Mouse (Mus musculus) limb, embryonic 14.5 days (tissue): Measurements from ENCODE around the gene Gm10260. TPM values are rescaled to one million over a fixed set of nuclear protein-coding genes. Genes with fewer than 3 reads are reported as not detected.

Source experiments
- ATAC-seq: fragments of 200-750 bp; cut with Nextera tagmentation; 2 replicates; pipeline ENCODE4 v1.8.0; 2017; ENCODE audit warnings: low read depth, moderate number of reproducible peaks, moderate TSS enrichment; ENCODE audit not compliant: low FRiP score
- DNase-seq: peaks from one replicate; pipeline ENCODE4 v3.0.0-alpha.2; 2015; ENCODE audit warnings: low spot score
- H3K27ac ChIP-seq: fragments of 300-500 bp; sonication (generic); replicated peaks from 2 replicates; pipeline ENCODE4 v1.5.1; 2014; ENCODE audit warnings: low read depth, mild to moderate bottlenecking, low read length, moderate library complexity, mixed read lengths
- H3K27me3 ChIP-seq: fragments of 300-500 bp; sonication (generic); 2 replicates; pipeline ENCODE4 v1.6.1; 2014; ENCODE audit warnings: low read length, mixed read lengths; ENCODE audit not compliant: control insufficient read depth, insufficient read depth
- H3K36me3 ChIP-seq: fragments of 300-500 bp; sonication (generic); 2 replicates; pipeline ENCODE4 v1.6.1; 2014; ENCODE audit warnings: mild to moderate bottlenecking, low read length, moderate library complexity, mixed read lengths; ENCODE audit not compliant: control insufficient read depth, insufficient read depth
- H3K4me1 ChIP-seq: fragments of 300-500 bp; sonication (generic); 2 replicates; pipeline ENCODE4 v1.6.1; 2014; ENCODE audit warnings: antibody characterized with exemption, low read length, mixed read lengths; ENCODE audit not compliant: control insufficient read depth, insufficient read depth
- H3K4me2 ChIP-seq: fragments of 300-500 bp; sonication (generic); replicated peaks from 2 replicates; pipeline ENCODE4 v1.6.1; 2014; ENCODE audit warnings: low read depth, mild to moderate bottlenecking, low read length, moderate library complexity; ENCODE audit not compliant: severe bottlenecking
- H3K4me3 ChIP-seq: fragments of 300-500 bp; sonication (generic); replicated peaks from 2 replicates; pipeline ENCODE4 v1.5.1; 2014; ENCODE audit warnings: low read length
- H3K9ac ChIP-seq: fragments of 300-500 bp; sonication (generic); 2 replicates; pipeline ENCODE4 v1.6.1; 2014; ENCODE audit warnings: mild to moderate bottlenecking, low read depth, low read length, moderate library complexity; ENCODE audit not compliant: severe bottlenecking
- H3K9me3 ChIP-seq: fragments of 300-500 bp; sonication (generic); 2 replicates; pipeline ENCODE4 v1.6.1; 2016; ENCODE audit warnings: low read length; ENCODE audit not compliant: control insufficient read depth
- POLR2A ChIP-seq: fragments of 200-500 bp; IDR thresholded peaks from 2 replicates; pipeline ENCODE4 v1.8.0; 2012; ENCODE audit warnings: inconsistent platforms, mild to moderate bottlenecking, moderate library complexity, borderline replicate concordance; ENCODE audit not compliant: insufficient read depth, insufficient read length; ENCODE audit errors: extremely low read depth
- WGBS: fragments of 180-500 bp; shearing (Covaris S2); extraction: QIAGEN DNeasy Blood & Tissue Kit; methylation state at CpG from one replicate; pipeline ENCODE4 v1.1.7; 2014; 5-methylcytosine and 5-hydroxymethylcytosine counted together
- polyA plus RNA-seq, 2 experiments: library from polyadenylated mRNA; depleted of rRNA in 1 of 2; stranded (reverse) in 1 of 2; unstranded in 1 of 2; fragments of >200 nt; fragmentation: Nextera tagmentation in 1 of 2; extraction: Ambion mirVana in 1 of 2; gene quantifications; 2 replicates each; pipeline versions ENCODE4 v1.2.1 to v1.2.3; 2012 to 2014

The Gm10260 gene
- polyA plus RNA-seq, 2 experiments, result 3.9 to 6.3 TPM

DNA sequence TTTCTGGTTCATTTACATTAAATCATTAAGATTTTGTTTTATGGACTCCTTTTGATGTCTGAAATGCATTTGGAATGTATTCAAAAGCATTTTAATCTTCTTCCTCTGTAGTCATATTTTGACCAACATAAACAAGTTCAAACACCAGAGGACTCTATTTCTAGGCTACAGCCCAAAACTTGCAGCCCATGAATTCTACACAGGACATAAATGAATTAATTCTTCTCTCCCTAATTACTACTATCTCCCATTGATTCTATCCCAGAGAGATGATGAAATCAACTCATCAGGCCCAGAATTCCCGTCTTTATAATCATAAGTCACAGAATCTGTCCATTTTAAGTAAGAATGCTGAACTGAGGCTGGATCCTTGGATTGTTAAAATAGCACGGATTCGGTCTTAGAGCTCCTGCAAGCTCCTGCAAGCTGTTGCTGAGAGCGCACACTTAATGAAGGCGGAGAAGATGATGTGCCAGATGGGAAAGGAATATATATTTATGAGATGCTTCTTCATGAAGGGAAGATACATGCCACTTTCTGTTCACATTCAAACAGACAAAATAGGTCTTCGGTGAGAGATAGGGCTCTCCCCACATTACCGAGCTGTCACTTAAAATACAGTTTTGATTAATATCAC lies 7.7 kb upstream of the Gm10260 start:
- no peaks in the 10 kb centered on the region for H3K9me3 ChIP-seq
- DNase-seq, result no peak
- H3K27ac ChIP-seq, result no peak overlapping the region
- no peak for TF ChIP-seq POLR2A
- no peaks in the 10 kb centered on the region for H3K27me3 ChIP-seq
- WGBS, result 78% methylated on average over 7 of the region's 7 CpGs
- H3K4me1 ChIP-seq, result peaks cover 16% of the 10 kb centered on the region
- H3K4me3 ChIP-seq, result no peak overlapping the region
- no peak overlapping the region for H3K4me2 ChIP-seq
- no peaks in the 10 kb centered on the region for H3K36me3 ChIP-seq
- H3K9ac ChIP-seq, result no peak overlapping the region
- ATAC-seq, result no peak

DNA sequence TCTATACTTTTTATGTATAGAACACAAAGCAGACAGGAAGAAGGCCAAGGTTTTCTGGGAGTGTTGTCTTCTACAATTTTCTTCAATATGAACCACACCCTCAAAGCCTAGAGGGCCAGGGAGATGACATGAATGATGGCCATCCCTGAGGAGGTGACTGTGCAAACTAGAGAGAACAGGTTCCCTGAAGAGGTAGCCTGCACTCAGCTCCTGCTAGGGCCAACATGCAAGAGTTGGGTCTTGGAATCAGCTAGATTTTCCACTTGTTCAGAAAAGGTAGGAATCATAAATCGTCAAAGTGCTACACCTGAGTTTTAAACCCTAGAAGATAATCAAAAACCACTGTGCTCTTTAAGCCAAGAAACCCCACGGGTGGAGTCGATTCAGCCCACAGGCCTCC lies 6.2 kb upstream of the Gm10260 start:
- Histone ChIP-seq H3K4me2 (no peak overlapping the region), H3K4me1 (peaks cover 16% of the 10 kb centered on the region), H3K36me3 (no peaks in the 10 kb centered on the region), H3K4me3 (no peak overlapping the region), H3K27me3 (no peaks in the 10 kb centered on the region), H3K27ac (no peak overlapping the region), H3K9me3 (no peaks in the 10 kb centered on the region), H3K9ac (no peak overlapping the region)
- TF ChIP-seq POLR2A, result no peak
- DNase-seq (no peak), ATAC-seq (no peak)
- WGBS, result 86% methylated on average over 3 of the region's 3 CpGs

DNA sequence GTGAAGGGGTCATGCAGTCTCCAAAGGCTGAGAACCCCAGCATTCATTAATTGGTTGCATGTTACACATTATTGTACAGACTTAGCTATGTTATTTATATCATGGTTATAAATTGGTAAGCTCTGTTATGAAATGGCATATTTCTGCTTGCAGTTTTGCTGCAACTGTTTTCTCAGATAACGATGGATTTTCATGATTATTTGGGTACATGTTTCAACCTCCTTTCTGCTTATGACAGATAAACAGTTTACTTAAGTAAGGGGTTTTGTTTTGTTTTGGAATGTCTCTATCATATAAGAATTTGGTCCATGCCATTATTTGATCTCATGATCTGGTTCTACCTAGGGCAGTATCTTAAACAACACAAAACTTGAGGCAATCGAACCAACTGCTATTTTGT lies 5.5 kb upstream of the Gm10260 start:
- no peaks in the 10 kb centered on the region for H3K36me3 ChIP-seq
- no peak for DNase-seq
- 83% methylated on average over 2 of the region's 2 CpGs for WGBS
- H3K9me3 ChIP-seq, result no peaks in the 10 kb centered on the region
- TF ChIP-seq POLR2A, result no peak
- H3K27ac ChIP-seq, result no peak overlapping the region
- no peak overlapping the region for H3K9ac ChIP-seq
- no peak overlapping the region for H3K4me3 ChIP-seq
- no peak overlapping the region for H3K4me2 ChIP-seq
- H3K4me1 ChIP-seq, result peaks cover 16% of the 10 kb centered on the region
- no peaks in the 10 kb centered on the region for H3K27me3 ChIP-seq
- no peak for ATAC-seq

DNA sequence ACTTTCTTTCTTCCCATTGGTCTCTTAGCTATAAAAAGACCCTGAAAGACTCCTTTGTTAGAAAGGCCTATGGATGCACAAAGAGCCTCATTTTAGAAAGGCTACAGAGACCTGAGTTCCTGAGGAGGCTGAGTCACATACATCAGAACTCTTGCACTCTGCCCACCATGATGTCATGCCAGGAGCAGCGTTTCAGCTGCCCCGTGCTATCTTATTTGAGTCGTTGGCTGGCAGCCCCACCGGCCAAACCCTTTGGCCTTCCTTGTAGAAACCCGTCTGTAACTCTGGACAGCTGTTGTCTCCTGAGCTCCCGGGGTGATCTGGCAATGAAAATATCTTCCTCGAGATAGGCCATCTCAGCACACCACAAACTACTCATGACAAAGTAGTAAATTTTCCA lies 3.6 kb upstream of the Gm10260 start:
- peak; percentile 31 for ATAC-seq
- DNase-seq, result peak; percentile 31
- Histone ChIP-seq H3K4me3 (no peak overlapping the region), H3K4me1 (peaks cover 14% of the 10 kb centered on the region), H3K9me3 (no peaks in the 10 kb centered on the region), H3K27ac (no peak overlapping the region; the same call in 1 of the 2 replicates), H3K27me3 (no peaks in the 10 kb centered on the region), H3K9ac (no peak overlapping the region), H3K4me2 (no peak overlapping the region), H3K36me3 (no peaks in the 10 kb centered on the region)
- 66% methylated on average over 7 of the region's 7 CpGs for WGBS
- no peak for TF ChIP-seq POLR2A

DNA sequence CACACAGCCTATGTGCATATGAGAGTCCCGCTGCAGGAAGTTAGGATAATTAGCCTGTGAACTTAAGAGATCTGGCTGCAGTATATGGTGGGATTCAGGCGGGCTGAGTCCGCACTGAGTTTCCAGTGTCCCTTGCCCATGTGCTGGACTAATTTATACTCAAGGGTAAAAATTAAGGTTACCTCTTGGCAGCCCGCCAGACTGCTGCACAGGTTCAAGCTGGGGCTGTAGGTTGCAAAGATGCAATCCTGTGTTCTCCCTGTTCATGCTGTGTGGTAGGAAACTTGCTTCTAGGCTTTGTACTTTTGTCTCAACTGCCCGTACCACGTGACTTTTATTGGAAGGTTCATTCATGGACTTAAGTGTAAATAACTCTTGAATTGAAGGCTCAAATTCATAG lies 3.0 kb upstream of the Gm10260 start:
- H3K4me2 ChIP-seq, result no peak overlapping the region
- no peak for TF ChIP-seq POLR2A
- peaks cover 10% of the 10 kb centered on the region for H3K4me1 ChIP-seq
- no peaks in the 10 kb centered on the region for H3K9me3 ChIP-seq
- H3K27me3 ChIP-seq, result no peaks in the 10 kb centered on the region
- H3K9ac ChIP-seq, result no peak overlapping the region
- H3K4me3 ChIP-seq, result no peak overlapping the region
- DNase-seq, result peak; percentile 24
- H3K36me3 ChIP-seq, result no peaks in the 10 kb centered on the region
- peak; percentile 68 for ATAC-seq
- no peak overlapping the region; the same call in 1 of the 2 replicates for H3K27ac ChIP-seq
- 27% methylated on average over 6 of the region's 6 CpGs for WGBS

DNA sequence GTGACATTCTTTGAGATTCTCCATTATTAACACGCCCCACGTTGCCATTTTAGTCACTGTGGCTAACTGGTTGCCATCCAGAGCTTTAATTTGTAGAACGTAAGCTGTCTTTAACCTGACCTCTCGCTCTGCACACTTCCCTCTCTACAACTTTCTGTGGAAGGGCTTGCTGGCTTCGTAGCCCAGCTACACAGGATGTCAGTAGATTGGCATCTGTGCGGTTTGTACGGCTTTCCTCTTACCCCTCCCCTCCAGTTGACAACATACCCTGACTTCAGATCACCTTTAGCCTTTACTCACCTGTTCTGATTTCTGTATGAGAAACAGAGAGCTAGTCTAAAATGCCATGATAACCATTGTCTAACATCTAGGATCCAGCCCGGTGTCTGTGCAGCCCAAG lies 1.7 kb upstream of the Gm10260 start:
- peaks cover 11% of the 10 kb centered on the region for H3K4me1 ChIP-seq
- H3K9ac ChIP-seq, result no peak overlapping the region
- H3K36me3 ChIP-seq, result no peaks in the 10 kb centered on the region
- 90% methylated on average over 8 of the region's 8 CpGs for WGBS
- ATAC-seq (no peak), DNase-seq (no peak)
- H3K27ac ChIP-seq, result no peak overlapping the region
- TF ChIP-seq POLR2A, result no peak
- H3K9me3 ChIP-seq, result no peaks in the 10 kb centered on the region
- H3K27me3 ChIP-seq, result no peaks in the 10 kb centered on the region
- H3K4me2 ChIP-seq, result no peak overlapping the region
- H3K4me3 ChIP-seq, result no peak overlapping the region
